Mouse (Mus musculus): ENCODE data around the gene Mecr. TPM values are rescaled to one million over a fixed set of nuclear protein-coding genes. Genes with fewer than 3 reads are reported as not detected.

Gene Mecr
- polyA plus RNA-seq, 1 experiment from 2014 or later = 29.9 TPM

DNA sequence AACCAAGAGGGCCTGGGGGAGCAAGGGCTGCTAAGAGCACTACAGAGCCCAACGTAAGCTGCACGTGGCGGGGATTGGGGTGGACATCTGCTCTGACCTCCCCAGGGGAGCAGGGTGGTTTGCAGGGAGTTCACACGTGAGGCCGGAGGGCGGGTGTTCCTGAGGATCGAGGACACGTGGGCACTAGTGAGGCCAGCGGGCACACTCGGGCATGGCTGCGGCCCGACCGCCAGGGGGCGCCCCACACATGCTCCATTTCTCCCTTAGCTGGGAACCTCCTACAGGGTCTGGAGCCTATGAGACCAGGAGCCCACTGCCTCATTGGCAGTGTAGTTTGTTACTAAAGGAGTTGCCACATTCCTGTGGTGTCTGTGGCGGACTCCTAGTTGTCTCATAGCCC, 73.2 kb downstream of the Mecr start:
- Histone ChIP-seq H3K27me3 (ENCODE audit: control insufficient read depth, insufficient read depth, low read length) (peaks cover 81% of the 10 kb centered on the region), H3K9me3 (ENCODE audit: control insufficient read depth, low read length) (no peaks in the 10 kb centered on the region), H3K4me2 (ENCODE audit: low read length) (no peak overlapping the region), H3K9ac (replicated peaks; ENCODE audit: low read length) (no peak overlapping the region), H3K36me3 (ENCODE audit: control insufficient read depth, insufficient read depth, low read length) (no peaks in the 10 kb centered on the region), H3K27ac (replicated peaks; ENCODE audit: low read depth, low read length) (no peak overlapping the region), H3K4me3 (replicated peaks; ENCODE audit: low read depth, low read length) (no peak overlapping the region), H3K4me1 (ENCODE audit: control insufficient read depth, insufficient read depth, low read length) (peaks cover 18% of the 10 kb centered on the region)
- peak; percentile 70 for DNase-seq
- no peak for ATAC-seq (ENCODE audit: low FRiP score, low TSS enrichment)
- 6% methylated on average over 15 of the region's 15 CpGs for WGBS

- Histone ChIP-seq H3K36me3 (ENCODE audit: control insufficient read depth, insufficient read depth, low read length) (no peaks in the 10 kb centered on the region), H3K4me3 (replicated peaks; ENCODE audit: low read depth, low read length) (no peak overlapping the region), H3K9me3 (ENCODE audit: control insufficient read depth, low read length) (no peaks in the 10 kb centered on the region), H3K9ac (replicated peaks; ENCODE audit: low read length) (no peak overlapping the region), H3K4me2 (ENCODE audit: low read length) (no peak overlapping the region), H3K27me3 (ENCODE audit: control insufficient read depth, insufficient read depth, low read length) (peaks cover 88% of the 10 kb centered on the region), H3K4me1 (ENCODE audit: control insufficient read depth, insufficient read depth, low read length) (peaks cover 24% of the 10 kb centered on the region), H3K27ac (replicated peaks; ENCODE audit: low read depth, low read length) (no peak overlapping the region)
- ATAC-seq (ENCODE audit: low FRiP score, low TSS enrichment) (no peak), DNase-seq (no peak)
- WGBS = 81% methylated on average over 10 of the region's 10 CpGs
Observed at GRCm38 (mm10) chr4:131917010-131917555, 73.8 kb downstream of the Mecr start.

Other genes with a start within 250 kb of the Mecr start
- 18.0 and 20.8 TPM in 2 replicates for gene Ptpru, start 5.2 kb upstream of the Mecr start, polyA plus RNA-seq (2014; fragmentation: Nextera tagmentation; extraction: Ambion mirVana)
- gene Srsf4, start 30.1 kb downstream of the Mecr start, polyA plus RNA-seq (2014; fragmentation: Nextera tagmentation; extraction: Ambion mirVana) = 91.8 and 121 TPM in 2 replicates
- not detected in 2 replicates for gene Tmem200b, start 78.3 kb downstream of the Mecr start, polyA plus RNA-seq (2014; fragmentation: Nextera tagmentation; extraction: Ambion mirVana)
- not detected in 2 replicates for gene Gm10300, start 231.2 kb downstream of the Mecr start, polyA plus RNA-seq (2014; fragmentation: Nextera tagmentation; extraction: Ambion mirVana)
- gene Epb41, start 231.9 kb downstream of the Mecr start, polyA plus RNA-seq (2014; fragmentation: Nextera tagmentation; extraction: Ambion mirVana) = 88.3 and 116 TPM in 2 replicates

Data from midbrain, embryonic 14.5 days (tissue).